Mouse (Mus musculus): Measurements from ENCODE around the gene Sfmbt2.

The Sfmbt2 gene

DNA sequence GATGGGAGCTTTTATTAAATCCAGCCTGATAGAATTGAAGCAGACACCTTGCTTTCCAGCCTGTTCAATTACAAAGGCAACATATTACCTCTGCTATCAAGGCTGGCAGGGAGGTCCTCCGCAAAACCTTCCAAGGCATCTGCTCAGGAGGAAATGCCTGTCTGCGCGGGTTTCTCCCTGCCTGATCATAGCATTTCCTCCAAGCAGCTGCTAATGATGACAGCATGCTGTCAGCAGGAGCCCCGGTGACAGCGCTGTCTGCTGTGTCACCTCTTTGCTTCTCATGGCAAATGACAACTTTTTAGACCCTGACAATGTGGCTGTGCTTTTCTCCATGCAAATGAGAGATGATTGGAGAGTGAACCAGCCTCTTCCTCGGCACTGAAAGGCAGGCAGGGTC is 199.1 kb downstream of the Sfmbt2 start:
- DNase-seq = no peak

DNA sequence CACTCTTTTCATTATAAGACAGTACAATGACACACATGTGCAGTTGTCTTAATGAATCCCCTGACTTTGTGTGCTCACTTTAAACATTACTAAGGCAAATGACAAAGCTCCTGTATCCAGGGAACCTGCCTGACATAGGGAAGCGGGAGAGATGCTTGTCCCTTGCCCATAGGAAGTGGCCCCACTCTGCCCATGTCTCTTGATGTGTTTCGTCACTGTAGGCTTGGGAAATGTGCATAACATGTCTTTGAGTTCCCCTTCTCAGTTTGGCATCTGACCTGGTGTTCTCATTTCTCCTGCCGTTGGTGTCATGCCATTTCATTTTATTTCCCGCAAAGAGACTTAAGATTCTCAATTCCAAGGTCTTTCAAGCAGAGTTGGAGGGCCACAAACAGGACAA is 202.0 kb downstream of the Sfmbt2 start:
- DNase-seq = no peak

DNA sequence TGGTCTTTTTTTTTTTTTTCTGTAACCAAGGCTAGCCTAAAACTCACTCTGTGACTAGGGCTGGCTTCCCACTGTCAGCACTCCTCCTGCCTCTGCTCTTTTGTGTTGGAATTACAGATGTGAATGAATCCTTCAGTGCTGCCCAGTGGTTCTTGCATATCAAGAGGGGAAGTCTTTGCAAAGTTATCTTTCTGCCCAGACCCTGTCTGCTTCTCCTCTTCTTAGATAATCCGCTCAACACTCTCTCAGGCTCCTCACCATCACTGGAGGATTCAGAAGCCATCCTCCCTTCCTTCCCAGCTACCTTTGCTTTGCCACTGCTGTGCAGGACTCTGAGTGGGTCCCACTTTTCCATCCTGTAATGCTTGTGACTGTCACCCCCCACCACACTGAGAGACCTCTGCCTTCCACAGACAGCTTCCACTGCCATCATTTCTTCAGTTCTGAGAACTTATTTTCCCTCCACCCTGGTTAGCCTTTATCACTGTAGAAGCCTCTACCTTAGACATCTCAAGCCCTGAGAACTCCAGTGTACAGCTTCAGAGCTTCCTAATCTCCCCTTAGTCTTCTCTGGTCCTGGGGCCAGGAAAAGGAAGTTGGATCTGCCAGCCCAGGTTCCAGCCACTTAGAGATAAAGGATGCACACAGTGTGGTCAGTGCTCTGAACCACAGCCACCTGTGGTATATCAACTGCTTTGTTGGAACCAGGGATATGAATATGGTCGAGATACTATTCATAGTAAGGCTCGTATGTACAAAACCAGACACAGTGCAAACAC is 205.8 kb downstream of the Sfmbt2 start:
- DNase-seq = no peak

DNA sequence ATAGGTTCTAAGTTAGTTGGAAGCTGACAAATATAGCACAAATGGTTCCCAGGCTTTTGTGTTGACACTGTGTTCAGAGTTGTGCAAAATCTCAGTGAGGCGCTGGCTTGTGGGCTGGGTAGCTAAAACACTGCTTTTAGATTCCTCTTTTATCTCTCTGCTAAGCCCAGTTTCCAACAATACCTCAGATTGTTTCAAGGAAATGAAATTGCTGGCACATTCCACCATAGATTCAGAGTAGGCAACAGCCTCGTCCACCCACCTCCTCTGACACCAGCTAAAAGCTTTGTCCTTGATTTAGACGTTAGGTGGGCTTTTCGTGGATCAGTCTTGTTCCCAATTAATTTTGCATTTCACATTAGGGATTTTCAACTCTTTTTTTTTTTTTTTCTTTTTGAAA is 212.4 kb downstream of the Sfmbt2 start:
- no peak for DNase-seq

DNA sequence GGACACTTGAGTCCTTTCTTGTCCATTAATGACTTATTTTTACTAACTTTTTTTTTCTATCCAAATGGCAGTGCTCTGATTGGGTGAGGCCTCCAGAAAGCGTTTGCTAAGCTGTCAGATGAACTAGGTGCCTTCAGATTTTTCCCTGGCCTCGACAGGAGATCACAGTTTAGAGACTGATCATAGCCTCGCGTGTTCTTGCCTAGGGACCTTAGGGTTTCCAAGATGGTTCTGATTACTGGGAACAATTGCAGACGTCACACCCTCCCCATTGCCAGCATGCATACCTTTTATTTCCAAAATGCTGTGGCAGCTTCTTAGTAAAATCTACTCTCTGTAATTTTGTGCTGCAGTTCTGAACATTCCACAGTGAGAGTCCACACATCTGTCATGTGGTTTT is 212.8 kb downstream of the Sfmbt2 start:
- no peak for DNase-seq

DNA sequence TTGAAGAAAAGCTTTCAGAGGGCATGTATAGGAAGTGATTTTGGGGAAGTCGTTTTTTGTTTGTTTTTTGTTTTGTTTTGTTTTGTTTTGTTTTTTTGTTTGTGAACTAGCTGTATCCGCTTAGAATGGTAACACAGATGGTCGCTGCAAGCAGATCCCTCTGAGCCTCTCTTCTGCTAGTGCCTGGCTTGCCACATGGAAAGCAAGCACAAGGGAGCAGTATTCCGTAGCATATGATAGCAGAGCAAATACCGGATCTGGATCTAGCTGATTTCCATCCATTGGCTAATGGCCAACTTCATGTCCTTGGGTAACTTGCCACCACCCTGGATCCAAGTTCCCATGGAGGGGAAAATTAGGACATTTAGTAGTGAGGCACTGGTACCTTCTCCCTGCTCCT is 221.0 kb downstream of the Sfmbt2 start:
- no peak for DNase-seq

DNA sequence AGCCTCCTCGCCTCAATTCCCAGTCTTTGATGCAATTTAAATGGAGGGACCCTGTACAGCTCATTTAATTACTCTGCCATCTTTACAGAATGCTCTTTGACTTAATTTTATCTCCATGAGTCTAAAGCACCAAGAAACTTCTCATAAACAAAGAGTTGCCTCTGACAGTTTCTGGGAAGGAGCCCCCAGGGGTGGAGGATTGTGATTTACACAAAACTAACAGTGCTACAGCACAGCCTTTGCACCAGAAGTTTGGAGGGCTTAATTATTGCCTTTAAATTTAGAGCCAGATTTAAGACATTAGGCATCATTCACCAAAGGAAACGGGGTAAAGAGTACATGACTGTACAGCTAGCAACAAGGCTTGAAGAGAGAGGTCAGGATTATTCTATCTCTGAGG is 245.2 kb downstream of the Sfmbt2 start:
- DNase-seq = no peak

Data from cerebellum, adult 9-10 months (tissue).